Mouse (Mus musculus) left cerebral cortex, adult 18-20 months (tissue): ENCODE measurements around the gene Tmem164. TPM values are rescaled to one million over a fixed set of nuclear protein-coding genes. Genes with fewer than 3 reads are reported as not detected.

Experiments
- DNase-seq, 2 experiments: peaks; one replicate each; pipeline ENCODE4 v3.0.0; 2021 to 2022; ENCODE audit warnings: low spot score in 2 of 2, mixed read lengths in 1 of 2
- total RNA-seq, 2 experiments: library from RNA; stranded (reverse); gene quantifications; 2 replicates each; pipeline ENCODE4 v1.2.3; 2021

The Tmem164 gene
- total RNA-seq, 2 experiments from 2014 or later = 25.8 to 28.6 TPM

DNA sequence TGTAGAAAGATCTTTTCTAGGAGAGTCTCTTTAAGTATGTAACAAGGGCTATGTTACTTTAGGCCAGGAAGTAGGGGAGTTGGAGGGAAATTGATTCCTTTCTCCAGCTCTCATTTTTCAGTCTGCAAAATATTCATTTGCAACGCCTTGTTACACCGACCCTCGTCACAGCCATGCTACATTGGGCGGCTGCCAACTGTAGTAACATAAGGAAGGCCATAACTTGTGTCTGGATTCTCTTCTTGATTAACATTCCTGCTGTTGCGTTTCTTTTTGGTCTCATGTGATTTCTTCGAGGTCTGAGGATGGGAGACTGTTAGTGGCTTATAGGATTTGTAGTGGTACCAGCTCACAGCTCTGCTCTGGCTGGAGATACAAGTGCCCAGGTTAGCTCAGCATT lies 4.5 kb downstream of the Tmem164 start:
- no peak for DNase-seq

DNA sequence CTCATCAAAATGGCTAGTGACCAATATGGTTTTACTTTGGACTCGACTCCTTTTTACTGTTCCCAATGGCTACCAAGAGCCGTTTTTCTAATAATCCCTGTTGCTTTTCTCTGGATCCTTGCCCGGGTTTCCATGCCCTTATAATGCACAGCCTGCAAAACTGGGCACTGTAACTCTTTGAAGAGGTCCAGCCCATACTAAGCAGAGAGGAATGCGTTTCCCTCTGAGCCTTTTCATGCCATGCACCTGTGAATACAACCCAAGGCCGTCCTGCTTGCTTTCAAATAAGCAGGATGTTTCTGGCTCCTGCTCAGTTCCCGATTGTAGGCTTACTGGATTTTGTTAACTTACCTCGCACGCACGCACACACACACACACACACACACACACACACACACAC lies 7.3 kb downstream of the Tmem164 start:
- DNase-seq = no peak

DNA sequence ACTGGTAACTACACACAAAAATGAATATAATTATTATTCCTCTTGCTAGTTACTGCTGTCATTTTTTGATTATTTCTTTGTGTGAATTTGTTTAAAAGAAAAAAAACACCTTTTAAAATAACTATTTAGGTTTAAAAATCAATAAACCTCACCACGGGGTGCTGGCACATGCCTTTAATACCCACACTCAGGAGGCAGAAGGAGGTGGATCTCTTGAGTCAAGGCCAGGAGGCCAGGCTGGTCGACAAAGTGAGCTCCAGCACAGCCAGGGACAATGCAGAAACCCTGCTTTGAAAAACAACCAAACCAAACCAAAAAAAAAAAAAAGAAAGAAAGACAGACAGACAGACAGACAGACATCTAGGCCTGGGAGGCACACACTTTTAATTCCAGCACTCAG lies 12.1 kb downstream of the Tmem164 start:
- DNase-seq = no peak

DNA sequence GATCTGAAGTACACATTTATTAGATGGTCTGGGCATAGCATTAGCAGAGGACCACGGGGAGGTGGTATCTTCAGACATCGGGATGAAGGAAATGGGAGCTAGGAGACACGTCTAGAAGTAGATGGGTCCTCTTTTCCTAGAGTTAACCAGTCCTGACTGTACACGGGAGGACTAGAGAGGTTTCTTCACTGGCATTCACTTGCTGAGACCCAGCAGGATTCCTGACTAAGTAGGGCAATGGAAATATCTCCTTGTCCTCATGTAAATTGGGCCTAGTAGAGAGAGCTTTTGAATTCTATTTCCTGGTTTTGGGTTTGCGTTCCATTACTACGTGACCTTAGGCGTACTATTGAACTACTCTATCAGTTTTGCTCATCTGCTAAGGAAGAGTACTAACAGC lies 13.1 kb downstream of the Tmem164 start:
- no peak for DNase-seq

DNA sequence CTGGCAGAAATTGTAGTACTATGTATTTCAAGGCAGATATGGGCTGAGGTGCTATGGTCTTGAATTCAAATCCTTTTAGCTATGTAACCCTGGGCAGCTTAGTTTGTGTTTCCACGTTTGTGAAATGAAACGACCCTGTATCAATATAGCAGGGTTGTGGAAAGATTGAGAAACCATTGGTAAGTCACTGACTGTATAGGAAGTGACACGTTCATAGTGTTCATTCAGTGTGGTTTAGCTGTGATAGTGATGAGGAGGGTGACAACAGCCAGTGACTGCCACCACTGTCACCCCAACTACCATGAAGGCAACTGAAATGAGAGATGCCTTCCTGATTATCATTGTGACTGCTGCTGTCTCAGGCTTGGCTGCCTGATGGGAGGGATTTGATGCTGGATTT lies 13.7 kb downstream of the Tmem164 start:
- DNase-seq = no peak

DNA sequence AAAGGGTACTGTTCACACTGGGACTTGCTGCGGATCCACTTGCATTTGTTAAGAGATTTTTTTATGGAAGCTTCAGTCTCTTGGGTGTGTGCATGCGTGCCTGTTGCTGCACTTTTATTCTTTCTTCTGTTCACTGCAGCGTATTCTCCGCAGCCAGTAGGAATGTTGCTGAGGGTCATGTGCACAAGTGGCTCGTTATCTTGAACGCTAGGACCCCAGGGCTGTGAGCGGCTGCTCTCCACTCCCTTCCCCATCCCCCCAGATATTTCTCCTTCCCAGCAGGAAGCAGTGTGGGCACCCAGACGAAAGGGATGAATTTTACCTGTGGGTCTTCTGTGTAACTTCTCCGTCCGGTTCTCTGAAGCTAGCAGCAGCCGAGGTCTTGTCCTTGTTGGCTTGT lies 15.6 kb downstream of the Tmem164 start:
- DNase-seq = no peak

DNA sequence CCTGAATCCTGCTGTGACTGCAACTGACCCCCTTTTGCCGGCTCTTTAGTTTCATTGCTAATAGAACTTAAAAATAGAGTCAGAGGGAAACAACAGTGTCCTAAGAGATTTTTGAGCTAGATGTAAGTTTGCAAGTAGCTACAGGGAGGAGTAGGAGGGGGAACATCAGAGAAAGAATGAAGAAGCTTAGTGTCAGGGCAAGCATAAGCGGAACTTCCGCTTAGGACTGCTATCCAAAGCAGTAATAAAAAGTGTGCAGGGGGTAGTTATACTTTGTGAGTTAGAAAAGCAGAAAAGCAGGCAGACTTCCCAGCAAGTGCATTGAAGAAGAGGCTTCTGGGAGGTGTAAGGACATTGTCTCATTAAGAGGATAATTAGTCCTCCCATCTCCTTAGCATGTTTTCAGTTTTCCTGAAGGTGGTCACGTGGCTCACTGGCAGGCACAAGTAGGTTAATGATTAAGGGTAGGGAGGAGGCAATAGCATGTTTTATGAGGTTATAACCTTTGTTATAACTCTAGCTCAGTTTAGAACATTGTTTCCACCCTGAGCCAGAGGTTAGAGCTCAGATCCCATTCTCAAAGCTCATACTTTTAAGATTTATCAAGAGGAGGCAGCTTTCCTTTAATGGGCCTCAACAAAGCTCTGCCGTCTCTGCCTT lies 16.5 kb downstream of the Tmem164 start:
- DNase-seq = no peak

DNA sequence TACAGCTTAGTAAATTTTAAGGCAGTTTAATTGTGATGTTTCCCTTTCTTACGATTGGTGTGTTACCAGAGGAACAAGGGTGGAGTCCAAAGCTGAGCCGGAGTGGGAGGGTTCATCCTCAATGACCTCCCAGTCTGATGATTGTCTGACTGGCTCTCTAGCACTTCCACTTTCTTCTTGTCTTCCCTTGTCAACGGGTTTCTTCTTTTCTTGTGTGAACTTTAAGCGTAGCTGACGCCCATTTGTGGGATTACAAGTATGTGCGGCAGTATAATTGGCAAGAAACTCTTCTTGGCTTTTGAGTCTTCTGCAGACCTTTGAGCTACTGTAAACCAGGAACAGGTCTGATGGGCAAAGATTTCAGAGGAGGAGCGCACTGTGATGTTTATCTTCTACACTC lies 17.0 kb downstream of the Tmem164 start:
- DNase-seq = no peak

DNA sequence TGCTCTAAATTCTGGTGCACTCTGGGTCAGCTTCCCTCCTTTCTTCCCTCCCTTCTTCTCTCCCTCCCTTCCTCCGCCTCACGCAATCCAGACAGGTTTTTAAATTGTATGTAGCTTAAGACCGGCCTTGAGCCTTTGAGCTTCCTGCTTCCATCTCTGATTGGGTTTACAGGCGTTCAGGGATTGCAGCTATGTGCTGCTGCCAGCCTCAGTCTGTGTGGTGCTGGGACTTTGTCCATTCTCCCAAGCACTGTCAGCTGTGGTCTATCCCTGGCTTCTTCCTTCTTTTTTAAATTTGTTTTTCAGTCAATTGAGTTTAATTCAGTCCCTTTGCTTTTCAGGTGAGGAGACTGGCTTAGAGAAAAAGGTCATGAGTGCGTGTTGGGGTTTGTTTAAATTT lies 20.9 kb downstream of the Tmem164 start:
- no peak for DNase-seq

DNA sequence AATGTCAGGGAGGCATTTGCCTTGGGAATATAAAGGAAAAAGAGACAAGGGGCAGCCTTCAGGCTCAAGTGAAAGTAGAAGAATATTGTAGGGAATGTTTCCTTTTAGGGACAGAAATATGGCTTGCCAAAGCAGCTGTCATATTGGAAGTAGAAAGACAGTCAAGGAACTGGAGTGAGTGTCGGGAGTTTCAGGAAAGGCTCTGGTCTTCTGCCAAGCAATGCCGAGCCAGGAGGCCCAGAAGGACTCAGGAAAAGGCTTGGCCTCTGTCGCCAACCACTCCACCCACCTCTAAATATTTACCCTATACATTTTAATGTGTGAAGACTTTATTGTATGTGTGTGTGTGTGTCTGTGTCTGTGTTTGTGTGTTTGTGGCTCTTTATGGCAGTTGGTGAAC lies 21.4 kb downstream of the Tmem164 start:
- no peak for DNase-seq

DNA sequence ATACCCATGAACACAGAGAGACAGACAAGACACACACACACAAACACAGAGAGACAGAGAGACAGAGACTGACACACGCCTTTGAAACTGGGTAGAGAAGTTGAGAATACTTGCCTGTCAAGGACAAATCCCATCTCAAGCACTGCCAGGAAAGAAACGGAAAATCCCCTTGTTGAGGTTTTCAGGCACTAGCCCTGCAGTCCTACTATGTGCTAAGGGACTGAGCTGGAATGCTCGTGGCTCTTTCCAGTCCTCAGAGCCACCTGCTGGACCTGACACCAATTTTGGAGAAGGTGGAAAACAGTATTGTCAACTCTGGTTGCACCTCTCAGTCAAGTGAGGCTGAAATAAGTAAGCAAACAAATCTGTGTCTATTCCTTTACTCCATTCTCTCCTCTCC lies 22.7 kb downstream of the Tmem164 start:
- no peak for DNase-seq

DNA sequence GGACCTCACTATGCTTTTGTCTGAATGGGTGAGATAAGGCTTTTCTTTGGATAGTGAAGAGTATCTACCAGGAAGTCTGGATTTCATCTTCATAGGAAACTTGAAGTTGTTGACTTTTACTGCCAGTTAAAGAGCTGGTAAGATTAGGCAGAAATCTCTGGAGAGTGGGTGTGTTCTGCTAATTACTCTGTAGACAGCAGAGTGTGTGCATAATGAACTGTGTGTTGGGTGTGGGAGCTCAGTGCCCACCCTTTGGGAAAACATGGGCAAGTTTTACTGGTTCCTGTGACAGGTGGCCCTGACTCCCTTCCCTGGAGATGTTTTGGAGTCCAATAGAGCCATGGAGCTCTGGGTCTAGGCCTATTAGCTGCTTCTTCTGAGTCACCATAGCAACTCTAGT lies 27.1 kb downstream of the Tmem164 start:
- DNase-seq = no peak

DNA sequence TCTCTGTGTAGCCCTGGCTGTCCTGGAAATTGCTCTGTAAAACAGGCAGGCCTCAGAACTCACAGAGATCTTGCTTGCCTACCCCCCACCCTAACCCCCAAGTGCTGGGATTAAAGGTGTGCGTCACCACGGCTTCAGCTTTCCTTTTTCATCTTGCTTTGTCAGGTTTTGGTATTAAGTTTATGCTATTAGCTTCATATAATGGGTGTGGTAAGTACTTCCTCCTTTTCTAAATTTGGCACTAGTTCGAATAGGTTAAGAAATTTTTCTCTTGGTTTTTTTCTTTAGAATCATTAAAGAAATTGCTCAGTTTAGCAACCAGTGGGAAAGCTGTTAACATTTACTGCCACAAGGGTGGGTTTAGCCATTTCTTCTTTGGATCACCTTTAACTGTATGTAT lies 34.8 kb downstream of the Tmem164 start:
- DNase-seq = no peak

DNA sequence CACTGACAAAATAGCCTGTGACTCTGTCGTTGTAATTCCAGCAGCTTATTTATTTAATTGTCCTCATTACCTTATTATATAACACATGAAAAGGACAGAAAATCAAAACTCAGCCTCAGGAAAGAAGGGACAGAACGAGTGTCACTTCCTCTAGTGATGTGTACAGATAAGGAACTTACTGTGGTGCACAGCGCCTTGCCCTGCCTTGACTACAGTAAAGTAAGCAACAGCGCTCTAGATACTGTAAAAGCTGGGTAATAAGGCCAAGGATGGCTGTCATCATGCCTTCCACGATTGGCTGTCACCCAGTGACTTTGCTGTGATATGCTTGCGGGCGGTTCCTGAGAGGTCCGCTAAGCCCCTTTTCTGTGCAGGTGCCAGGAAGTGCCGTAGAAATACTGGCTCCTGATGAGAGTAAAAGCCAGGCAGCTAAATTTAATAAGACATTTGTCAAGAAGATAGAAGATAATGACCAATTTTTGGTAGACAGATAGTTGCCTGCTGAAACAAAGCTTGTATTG lies 36.8 kb downstream of the Tmem164 start:
- DNase-seq = no peak

DNA sequence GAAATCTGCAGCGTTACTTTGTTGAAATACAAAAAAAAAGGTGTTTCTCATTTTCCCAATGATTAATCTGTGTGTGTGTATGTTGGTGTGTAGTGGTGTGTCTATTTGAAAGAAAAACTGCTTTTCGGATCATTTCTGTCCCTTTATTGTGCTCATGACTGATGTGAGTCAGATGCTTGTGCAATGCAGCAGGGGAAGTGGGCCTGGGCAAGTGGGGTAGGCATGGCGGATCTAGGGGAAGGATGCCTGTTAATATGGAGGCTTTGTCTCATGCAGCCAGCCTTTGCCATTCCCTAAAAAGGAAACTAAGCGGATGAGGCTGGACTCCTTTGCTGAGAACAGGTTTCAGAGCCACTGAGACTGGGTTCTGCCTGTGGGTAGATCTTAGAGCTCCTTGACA lies 37.6 kb downstream of the Tmem164 start:
- no peak for DNase-seq

DNA sequence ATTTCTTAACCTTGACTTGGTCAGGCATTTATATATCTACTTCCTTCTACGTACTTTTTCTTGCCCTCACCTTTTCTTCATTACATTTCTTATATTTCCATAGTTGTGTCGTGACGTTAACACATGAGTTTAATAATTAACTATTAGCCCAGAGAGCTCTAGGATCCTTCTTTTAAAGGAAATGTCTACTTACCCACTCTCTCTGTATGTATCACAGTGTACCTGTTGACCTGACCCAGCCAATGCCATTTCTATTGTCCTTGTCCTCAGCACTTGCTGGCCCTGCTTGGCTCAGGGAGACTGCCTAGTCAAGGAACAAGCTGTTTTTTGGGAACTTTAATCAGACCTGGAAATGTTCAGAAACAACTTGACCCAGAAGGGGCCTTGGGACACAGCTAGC lies 40.7 kb downstream of the Tmem164 start:
- DNase-seq = no peak

DNA sequence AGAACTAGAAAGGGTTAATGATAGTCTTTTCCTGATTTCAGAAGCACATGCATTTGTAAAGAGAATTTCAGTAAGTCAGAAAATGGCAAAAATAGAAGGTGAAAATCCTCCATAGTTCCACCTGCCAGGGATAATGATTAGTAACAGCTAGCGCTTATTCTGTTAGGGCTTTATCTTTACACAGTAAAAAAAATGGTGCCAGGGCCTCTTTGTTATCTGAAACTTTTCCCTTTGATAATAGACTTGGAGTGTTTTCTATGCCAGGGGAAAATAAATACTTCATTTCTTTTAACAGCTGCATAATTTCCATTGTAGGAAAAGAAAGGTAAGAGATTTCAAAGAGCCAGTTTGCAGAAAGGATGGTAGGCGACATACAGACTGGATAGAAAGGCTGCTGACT lies 43.0 kb downstream of the Tmem164 start:
- DNase-seq = no peak

DNA sequence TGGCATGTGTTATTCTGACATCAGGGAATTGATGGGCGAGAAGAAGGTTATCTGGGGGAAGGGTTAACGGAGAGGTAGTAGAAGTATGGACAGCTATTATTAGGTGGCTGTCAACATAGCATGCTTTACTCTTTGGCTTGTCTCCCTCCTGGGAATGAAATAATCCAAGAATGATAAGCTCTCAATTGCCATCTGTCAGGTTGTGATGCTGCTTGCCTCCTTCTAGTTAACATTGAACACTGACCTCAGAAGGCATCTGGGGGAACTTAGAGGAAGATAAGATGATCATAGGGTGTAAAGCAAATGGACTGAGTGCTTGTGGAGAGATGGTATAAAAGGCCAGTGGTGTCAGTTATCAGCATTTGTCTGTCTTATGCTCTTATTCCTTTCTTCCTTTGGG lies 44.4 kb downstream of the Tmem164 start:
- DNase-seq = no peak

DNA sequence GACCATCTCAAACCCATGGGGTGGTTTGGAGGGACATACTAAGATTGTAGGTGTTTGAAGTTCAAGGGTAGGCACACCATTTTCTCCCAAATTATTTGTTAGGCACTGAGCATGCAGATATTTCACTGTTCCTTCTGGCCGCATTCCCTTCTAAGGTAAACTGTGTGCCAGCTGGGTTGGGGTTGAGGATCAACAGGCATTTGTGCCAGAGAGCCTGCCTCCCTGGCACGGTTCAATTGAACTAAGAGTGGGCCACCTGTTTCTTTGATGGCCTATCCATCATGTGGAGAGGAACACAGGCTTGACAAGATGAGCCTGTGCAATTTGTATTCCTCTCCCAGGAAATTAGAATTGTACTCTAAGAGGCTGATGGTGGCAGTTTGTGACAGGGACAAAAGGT lies 45.1 kb downstream of the Tmem164 start:
- no peak for DNase-seq

DNA sequence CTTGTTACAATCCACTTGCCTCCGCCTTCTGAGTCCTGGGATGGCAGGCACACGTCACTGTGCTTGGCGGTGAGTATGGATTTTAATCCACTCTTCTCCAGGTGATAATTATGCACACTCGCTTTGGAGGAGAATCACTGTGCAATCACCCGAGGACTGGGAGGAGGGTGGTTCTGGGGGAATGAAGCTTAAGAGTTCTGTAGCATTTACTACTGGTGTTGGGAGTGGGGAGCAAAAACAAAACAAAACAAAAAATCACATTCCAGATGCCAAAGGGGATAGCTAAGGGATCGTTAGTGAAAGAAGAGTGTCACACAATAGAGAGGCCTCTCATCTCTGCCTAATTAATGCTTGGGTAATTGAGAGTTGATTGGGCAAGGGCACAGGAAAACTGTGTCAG lies 46.6 kb downstream of the Tmem164 start:
- DNase-seq = no peak

DNA sequence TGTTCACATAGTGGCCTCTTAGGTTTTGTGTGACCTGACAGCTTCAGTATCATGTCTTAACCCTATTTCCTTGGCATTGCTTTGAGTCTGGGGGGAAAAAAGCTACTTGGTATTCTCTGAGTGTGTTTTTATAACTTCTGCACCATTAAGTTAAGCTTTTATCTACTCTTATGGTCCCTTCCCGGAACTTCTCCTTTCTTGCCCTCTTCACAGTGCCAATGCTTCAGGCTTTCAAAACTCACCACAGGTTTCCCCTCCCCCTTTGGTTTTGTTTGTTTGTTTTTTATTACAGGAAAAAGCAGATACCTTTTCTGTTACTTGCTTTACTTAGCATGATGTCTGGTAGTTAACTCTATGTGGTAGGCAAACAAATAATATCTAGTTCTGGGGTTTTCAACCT lies 47.8 kb downstream of the Tmem164 start:
- DNase-seq = no peak

DNA sequence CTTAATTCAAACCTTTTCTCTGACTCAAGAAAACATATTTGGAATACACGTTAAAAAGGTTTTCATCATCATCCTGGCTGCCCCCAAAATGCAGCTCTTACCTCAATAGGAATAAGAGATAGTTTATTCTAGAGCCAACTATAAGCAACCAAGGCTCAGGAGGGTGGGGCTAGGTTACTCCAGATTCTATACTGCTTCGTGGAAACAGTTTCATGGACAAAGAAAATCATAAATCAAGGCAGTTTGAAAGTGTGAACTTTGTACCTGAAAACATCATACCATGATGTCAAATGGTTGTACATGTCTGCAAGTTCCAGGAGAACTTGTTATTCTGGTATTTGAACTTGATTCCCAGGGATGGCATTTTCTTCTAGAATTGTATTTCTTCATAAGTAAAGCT lies 48.3 kb downstream of the Tmem164 start:
- no peak for DNase-seq

DNA sequence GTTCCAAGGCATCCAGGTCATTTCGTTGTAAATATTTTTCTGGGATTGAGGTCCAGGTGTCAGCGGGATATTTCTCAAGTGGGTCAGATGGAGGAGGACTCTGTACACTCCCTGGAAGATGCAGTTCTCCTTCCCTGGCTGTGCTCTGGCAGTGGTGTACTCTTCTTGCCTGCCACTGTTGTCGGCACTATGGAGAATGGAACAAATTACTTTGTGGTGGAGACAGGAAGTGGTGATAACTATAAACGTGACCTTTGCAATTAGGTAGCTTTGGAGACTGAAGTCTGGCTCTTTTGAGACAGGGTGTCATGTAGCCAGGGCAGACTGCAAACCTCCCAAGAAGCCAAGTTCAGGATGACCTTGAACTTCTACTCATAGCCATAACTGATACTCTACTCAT lies 55.9 kb downstream of the Tmem164 start:
- no peak for DNase-seq

DNA sequence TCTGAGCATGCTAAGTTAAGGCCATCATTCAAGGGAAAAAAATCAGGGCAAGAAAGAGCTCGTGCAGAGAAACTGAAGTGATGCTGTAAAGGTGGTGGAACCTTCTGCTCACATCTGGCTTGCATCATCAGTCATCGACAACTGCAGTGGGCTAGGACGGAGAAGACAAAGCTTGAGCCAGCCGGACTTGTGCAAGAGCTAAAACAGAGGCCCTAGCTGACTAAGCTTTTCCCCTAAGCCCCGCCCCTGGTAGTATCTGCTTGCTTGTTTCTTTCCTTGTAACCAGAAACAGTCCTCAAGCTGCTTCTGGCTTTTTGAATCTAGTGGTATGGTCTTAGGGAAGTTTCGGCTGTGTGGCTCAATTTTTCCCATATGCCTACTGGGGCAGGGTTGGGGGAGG lies 56.5 kb downstream of the Tmem164 start:
- no peak for DNase-seq
